Mouse (Mus musculus): Measurements from ENCODE around the gene Cd79a. TPM values are rescaled to one million over a fixed set of nuclear protein-coding genes. Genes with fewer than 3 reads are reported as not detected.
"Not testable (repeated sequence)": the region's sequence is repeated elsewhere in the genome, so short reads cannot be mapped to it uniquely, and the experiment has no call there.

Cd79a gene
- total RNA-seq, 2 experiments from 2014 or later, result 1.3 to 12.7 TPM

- DNase-seq, result no peak
Measured at GRCm38 (mm10) chr7:24885468-24886307, 11.5 kb upstream of the Cd79a start.

DNA sequence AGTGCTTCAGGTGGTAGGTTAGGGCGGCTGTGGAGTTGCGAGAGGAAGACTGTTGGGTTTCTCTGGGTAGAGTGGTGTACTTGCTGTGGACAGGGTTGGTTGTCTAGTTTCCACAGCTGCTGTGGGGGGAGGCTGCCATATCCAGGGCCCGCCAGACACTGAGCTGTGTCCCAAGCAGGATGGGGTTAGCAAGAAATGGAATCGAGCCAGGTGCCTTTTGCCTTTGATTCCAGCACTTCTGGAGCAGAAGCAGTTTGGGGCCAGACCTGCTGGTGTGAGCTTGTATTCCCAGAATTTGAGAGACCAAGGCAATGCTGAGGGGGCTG is 10.9 kb upstream of the Cd79a start:
- no peak for DNase-seq

- DNase-seq, result no peak
Measured at GRCm38 (mm10) chr7:24887096-24887495, 10.1 kb upstream of the Cd79a start.

DNA sequence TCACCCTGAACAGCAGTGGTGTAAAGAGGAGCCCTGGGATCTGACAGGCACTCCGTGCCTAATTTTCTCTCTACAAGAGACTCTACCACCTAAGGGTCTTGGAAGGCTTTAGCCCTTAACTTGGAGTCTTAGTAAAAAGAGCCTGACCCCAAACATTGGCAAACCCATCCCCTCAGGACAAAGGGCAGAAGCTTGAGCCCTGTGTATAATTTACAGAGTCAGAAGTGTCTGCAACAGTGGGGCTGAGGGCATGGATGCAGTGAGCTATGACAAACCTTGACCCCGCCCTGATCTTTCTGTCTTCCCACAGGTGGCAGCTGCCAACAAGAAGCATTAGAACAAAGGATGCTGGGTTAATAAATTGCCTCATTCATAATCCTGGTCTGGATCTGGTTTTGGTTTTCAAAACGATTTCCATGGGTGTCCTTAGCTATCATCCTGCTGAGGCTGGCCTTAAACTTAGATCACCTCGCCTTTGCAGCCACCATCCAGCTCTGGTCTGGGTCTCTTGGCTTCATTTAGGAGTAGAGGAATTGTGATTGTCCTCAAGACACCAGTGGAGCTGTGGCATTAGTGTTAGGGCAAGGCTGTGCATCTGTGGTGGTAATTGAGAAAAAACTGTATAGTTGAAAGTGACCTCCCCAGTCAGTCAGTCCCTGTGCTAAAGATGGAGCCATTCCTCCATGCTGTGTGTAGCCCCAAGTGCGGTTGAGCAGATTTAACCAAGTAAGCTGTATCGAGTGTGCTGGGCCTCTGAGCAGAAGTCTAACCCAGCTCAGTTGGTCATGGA is 7.6 kb upstream of the Cd79a start:
- DNase-seq, result no peak

DNA sequence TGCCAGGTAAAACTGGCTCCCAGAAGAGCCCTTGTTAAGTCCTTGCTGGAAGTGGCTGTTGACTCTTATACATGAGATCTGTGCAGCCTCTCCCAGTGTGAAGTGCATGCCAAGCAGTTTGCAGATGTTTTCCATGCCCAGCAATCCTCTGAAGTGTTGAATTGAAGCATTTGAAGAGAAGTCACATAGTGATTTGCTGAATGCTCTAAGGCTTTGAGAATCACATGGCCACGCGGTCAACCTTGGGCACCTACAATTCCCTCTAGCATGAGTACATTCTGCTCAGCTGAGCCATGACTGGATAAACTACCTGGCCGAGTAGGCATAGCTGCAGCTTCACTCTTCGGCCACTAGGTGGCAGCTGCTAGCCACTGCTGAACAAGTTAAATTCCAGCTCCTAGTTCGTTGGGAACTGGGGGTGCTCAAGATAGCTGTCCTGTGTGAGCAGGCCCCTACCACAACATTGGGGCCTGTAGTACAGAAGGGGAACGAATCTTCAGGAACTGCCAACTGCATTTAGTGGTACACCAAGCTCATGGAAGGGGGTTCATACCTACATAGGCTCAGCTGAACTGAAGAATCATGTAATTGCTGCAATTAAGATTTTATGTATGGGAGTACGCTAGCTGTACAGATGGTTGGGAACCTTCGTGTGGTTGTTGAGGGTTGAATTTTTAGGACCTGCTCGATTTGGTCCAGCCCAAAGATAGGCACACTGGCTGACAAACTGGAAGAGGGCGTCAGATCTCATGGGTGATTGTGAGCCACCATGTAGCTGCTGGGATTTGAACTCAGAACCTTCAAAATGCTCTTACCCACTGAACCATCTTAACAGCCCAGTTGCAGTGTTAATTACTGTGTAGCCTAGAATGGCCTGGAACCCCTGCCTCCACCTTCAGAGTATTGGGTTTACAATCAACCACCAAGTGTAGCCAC is 6.6 kb upstream of the Cd79a start:
- DNase-seq, result peak; percentile 75 to 84

DNA sequence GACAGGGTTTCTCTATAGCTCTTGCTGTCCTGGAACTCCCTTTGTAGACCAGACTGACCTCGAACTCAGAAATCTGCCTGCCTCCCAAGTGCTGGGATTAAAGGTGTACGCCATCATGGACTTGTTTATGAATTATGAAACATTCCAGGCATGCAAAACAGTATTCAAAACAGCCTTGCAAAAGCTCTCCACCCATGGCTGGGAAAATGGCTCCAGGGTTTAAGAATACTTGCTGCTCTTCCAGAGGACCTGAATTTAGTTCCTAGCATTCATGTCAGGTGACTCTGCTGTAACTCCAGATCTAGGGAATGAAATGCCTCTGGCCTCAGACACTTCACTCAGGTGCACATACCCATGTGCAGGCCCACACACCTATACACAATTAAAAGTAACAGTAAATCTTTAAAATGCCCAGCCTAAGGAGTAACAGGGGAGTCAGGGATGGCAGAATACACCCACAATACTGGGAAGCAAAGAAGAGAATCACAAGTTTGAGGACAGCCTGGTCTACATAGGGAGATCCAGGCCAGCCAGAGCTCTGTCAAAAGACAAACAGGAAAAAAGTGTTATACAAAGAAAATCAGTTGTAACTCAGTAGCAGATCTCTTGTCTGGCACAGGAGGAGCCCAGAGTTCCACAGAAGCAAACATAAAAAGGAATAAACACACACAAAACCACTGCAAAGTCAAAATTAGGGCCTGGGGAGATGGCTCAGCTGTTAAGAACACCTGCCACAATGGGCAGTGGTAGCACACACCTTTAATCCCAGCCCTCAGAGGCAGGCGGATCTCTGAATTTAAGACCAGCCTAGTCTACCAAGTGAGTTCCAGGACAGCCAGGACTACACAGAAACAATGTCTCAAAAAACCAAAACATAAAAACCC is 5.7 kb upstream of the Cd79a start:
- DNase-seq, result no peak

- no peak for DNase-seq
Measured at GRCm38 (mm10) chr7:24892125-24892583, 5.0 kb upstream of the Cd79a start.

GRCm38 (mm10) chr7:24895749-24896148 is 1.4 kb upstream of the Cd79a start:
- not testable (repeated sequence) for DNase-seq

- DNase-seq, result no peak
Measured at GRCm38 (mm10) chr7:24896269-24896668, 912 bp upstream of the Cd79a start.

DNA sequence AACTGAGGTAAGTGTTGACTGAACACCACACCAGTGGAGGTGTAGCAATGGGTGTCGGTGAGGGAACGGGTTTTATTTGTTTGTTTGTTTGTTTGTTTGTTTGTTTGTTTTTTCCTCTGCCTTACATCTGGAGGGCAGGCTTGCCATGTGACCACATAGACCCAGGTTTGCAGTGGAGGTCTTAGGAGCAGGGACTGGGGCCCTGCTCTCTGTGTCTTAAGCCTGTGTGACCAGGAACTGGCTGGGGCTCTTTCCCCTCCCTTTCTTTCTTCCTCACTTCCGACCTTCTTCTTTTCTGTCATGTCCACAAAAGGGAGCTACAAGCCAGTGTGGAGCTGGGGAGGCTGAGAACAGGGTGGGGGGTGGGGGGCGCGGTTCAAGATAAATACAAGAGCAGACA is 778 bp downstream of the Cd79a start:
- no peak for DNase-seq

DNA sequence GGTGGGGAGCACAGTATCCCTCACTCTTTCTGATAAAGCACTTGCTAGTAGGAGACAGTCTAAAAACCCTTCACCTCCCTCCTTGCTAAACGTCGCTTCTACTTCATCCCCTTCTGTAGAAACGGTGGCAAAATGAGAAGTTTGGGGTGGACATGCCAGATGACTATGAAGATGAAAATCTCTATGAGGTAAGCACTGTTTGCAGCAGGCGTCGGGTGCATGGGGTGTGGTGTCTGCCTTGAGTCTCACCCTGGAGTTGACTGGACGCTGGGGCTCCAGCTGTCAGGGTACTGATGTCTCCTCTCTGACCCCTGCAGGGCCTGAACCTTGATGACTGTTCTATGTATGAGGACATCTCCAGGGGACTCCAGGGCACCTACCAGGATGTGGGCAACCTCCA is 3.9 kb downstream of the Cd79a start:
- no peak for DNase-seq

GRCm38 (mm10) chr7:24901842-24902241 is 4.7 kb downstream of the Cd79a start:
- peak in 1 of 2 experiments; percentile 31 for DNase-seq

DNA sequence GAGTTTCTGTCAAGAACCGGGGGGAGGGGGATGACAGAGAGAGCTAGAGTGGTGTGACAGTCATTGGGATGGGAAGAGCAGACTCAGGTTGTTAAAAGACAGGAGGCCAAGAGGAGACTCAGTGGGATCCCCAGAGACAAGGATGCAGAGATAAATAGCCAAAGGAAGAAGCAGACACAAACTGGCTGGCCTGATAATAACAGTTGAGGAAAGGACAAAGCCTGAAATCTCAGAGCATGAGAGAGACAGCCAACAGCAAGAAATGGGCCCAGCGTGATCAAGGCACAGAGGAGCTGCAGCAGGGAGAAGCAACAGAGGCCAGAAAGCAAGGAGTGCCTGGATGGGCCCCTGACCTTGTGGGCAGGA is 5.1 kb downstream of the Cd79a start:
- DNase-seq, result no peak

- DNase-seq, result peak; percentile 75 to 84
Measured at GRCm38 (mm10) chr7:24902630-24903443, 5.7 kb downstream of the Cd79a start, which contains the start of gene Arhgef1. Gene Arhgef1, plus strand, starts transcription at chr7:24902912.

- DNase-seq, result no peak
Measured at GRCm38 (mm10) chr7:24903444-24903825, 6.3 kb downstream of the Cd79a start.

GRCm38 (mm10) chr7:24904070-24904483 is 6.9 kb downstream of the Cd79a start:
- peak; percentile 97 to 99 for DNase-seq

DNA sequence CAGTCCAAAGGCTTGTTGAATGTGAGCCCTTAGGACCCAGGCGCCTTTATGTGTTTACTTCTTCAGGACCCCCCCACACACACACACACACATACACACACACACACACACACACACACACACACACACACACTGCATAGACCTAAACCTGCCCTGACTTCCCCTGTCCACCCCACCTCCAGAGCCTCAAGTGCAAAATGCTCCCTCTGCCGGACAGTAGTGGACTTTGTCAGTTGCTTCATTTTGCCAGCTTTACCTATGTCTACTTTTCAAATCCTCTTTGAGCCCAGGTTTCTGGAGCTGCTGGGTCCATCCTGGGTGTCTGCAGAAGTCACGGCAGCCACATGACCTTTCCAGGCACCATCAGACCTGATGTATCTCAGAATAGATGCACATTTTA is 7.8 kb downstream of the Cd79a start:
- DNase-seq, result peak; percentile 59 to 71

DNA sequence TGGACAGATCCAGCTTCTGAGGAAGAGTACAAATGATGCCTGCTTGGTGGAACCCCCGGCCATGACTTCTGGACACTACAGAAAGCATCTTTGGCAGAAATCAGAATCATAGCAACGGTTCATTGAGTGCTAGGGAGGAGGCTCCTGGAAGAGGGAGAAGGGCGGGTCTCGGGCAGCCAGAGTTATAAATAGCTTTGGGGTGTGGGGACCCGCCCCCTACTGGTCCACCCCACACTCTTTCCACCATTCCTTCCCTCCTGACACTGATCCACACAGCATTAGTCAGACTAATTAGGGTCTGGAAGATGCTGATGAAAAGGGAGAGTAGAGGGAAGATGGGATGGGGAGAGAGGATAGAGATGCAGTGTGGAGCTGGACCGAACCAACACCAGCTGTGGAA is 9.4 kb downstream of the Cd79a start:
- DNase-seq, result no peak

- peak in 1 of 2 experiments; percentile 21 for DNase-seq
Measured at GRCm38 (mm10) chr7:24907211-24907748, 10.1 kb downstream of the Cd79a start.

DNA sequence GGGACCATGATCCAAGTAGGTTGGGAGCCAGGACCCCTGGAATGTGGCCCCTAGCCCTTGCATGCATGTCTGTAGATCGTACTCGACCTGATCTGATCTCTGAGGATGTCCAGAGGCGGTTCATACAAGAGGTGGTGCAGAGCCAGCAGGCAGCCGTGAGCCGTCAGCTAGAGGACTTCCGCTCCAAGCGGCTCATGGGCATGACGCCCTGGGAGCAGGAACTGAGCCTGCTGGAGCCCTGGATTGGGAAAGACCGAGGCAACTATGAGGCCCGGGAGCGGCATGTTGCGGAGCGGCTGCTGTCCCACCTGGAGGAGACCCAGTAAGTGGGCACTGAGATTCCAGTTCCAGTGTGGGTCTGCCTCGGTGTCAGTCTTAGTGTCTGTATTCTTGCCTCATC is 15.3 kb downstream of the Cd79a start:
- DNase-seq, result peak in 1 of 2 experiments; percentile 21
